Mouse (Mus musculus) lung, embryonic 16.5 days (tissue): ENCODE measurements around the gene U2af1l4. TPM values are rescaled to one million over a fixed set of nuclear protein-coding genes. Genes with fewer than 3 reads are reported as not detected.

ENCODE experiments used
- ATAC-seq: fragments of 200-750 bp; cut with Nextera tagmentation; 2 replicates; pipeline ENCODE4 v1.8.0; 2017; ENCODE audit warnings: low read depth, mild to moderate bottlenecking, moderate library complexity
- H3K27ac ChIP-seq: fragments of 300-500 bp; sonication (generic); 2 replicates; pipeline ENCODE4 v1.5.1; 2014; ENCODE audit warnings: mild to moderate bottlenecking, control low read depth, low read length
- H3K27me3 ChIP-seq: fragments of 300-500 bp; sonication (generic); 2 replicates; pipeline ENCODE4 v1.6.1; 2014; ENCODE audit warnings: low read depth, low read length, mixed read lengths; ENCODE audit not compliant: control insufficient read depth, insufficient read depth
- H3K36me3 ChIP-seq: fragments of 300-500 bp; sonication (generic); 2 replicates; pipeline ENCODE4 v1.6.1; 2014; ENCODE audit warnings: low read length; ENCODE audit not compliant: control insufficient read depth, insufficient read depth
- H3K4me1 ChIP-seq: fragments of 300-500 bp; sonication (generic); replicated peaks from 2 replicates; pipeline ENCODE4 v1.6.1; 2014; ENCODE audit warnings: low read length, mixed read lengths; ENCODE audit not compliant: control insufficient read depth, insufficient read depth
- H3K4me2 ChIP-seq: fragments of 300-500 bp; sonication (generic); 2 replicates; pipeline ENCODE4 v1.6.1; 2014; ENCODE audit warnings: low read depth, low read length, control low read depth
- H3K4me3 ChIP-seq: fragments of 300-500 bp; sonication (generic); 2 replicates; pipeline ENCODE4 v1.5.1; 2014; ENCODE audit warnings: mild to moderate bottlenecking, low read length, control low read depth
- H3K9ac ChIP-seq: fragments of 300-500 bp; sonication (generic); 2 replicates; pipeline ENCODE4 v1.6.1; 2014; ENCODE audit warnings: low read length, control low read depth
- H3K9me3 ChIP-seq: fragments of 300-500 bp; sonication (generic); 2 replicates; pipeline ENCODE4 v1.6.1; 2016; ENCODE audit warnings: low read length; ENCODE audit not compliant: control insufficient read depth
- WGBS: fragments of 180-500 bp; shearing (Covaris S2); extraction: QIAGEN DNeasy Blood & Tissue Kit; methylation state at CpG from one replicate; pipeline ENCODE4 v1.1.7; 2014; 5-methylcytosine and 5-hydroxymethylcytosine counted together
- polyA plus RNA-seq: library from polyadenylated mRNA; unstranded; fragments of >200 nt; fragmentation: Nextera tagmentation; extraction: Ambion mirVana; gene quantifications from 2 replicates; pipeline ENCODE4 v1.2.1, GENCODE M21; 2015

U2af1l4 gene
- polyA plus RNA-seq = 95.5 and 96.3 TPM in 2 replicates

GRCm38 (mm10) chr7:30563117-30563905 lies at the start of gene U2af1l4, which contains the start of the genes Gm49396 and Psenen:
U2af1l4 (plus strand) TSS chr7:30563301.
Gm49396 (plus strand) TSS chr7:30563344.
Psenen (minus strand) TSS chr7:30563627.
- Histone ChIP-seq H3K27me3 (no peaks in the 10 kb centered on the region), H3K36me3 (peaks cover 13% of the 10 kb centered on the region), H3K4me3 (peak within 1 kb of the TSS; percentile 76), H3K27ac (peak within 1 kb of the TSS; percentile 97), H3K9ac (peak within 1 kb of the TSS; percentile 80), H3K4me1 (peaks cover 13% of the 10 kb centered on the region), H3K9me3 (no peaks in the 10 kb centered on the region), H3K4me2 (peak within 1 kb of the TSS; percentile 85)
- under 1% methylated on average over 45 of the region's 45 CpGs for WGBS
- peak; percentile 87 for ATAC-seq

DNA sequence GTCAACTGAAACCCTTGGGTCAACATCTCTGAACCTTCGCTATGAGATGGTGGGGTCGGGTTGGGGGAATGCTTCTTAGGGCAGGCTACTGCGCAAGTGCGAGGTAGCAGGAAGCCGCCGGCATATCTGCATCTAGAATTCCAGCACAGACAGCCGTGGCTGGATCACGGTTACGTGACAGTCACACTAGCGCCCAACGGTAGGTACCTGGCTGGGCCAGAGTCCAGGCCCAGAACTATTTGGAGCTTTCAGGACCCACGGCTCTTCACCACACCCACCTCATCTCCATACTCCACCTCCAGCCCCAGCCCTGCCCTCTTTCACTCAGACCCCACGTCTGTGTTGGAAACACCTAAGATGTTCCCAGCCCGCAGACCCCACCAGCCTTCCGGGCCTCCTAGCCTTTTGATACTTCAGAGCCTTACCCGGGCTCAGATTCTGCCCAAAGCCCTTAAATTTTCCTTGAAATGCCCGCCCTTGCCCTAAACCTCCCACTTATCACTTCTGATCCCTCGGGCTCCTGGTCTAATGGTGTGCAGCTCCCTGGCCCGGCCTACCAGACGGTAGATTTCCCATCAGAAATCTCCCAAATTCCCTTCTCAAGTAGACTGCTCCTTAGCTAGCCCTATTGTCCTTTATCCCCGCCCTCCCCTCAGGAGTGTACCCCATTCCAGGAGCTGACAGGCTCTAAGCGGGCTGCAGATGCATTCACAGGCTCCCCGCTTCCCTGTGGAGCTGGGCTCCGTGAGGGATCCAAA lies 47.9 kb upstream of the U2af1l4 start:
- 55% methylated on average over 24 of the region's 24 CpGs for WGBS
- Histone ChIP-seq H3K27ac (no peak overlapping the region), H3K4me2 (no peak overlapping the region), H3K27me3 (no peaks in the 10 kb centered on the region), H3K9ac (no peak overlapping the region), H3K4me3 (no peak overlapping the region), H3K36me3 (no peaks in the 10 kb centered on the region), H3K4me1 (no peaks in the 10 kb centered on the region), H3K9me3 (no peaks in the 10 kb centered on the region)
- ATAC-seq = 0 out of 2 replicates have a peak, but pooled peaks have one; percentile 12

DNA sequence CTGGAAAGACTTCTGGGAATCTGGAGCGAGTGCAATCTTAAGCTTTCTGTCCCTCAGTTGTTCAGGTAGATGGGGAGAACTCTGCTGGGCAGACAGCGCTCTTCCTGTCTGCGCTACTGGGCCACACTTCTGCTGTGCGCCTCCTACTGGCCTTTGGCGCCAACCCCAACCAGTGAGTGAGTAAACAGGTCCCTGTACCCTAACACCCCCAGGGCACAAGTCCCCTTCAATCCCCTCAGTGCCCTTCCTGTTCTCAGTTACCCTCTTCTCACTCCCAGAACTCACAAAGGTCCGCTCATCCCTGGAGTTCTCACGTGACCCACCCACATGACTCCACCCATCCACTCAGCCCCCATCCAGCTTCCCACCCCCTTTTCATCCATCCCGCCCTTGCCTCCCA lies 44.8 kb upstream of the U2af1l4 start:
- 32% methylated on average over 8 of the region's 8 CpGs for WGBS
- no peaks in the 10 kb centered on the region for H3K4me1 ChIP-seq
- H3K4me2 ChIP-seq = no peak overlapping the region
- H3K9me3 ChIP-seq = no peaks in the 10 kb centered on the region
- H3K27me3 ChIP-seq = no peaks in the 10 kb centered on the region
- H3K4me3 ChIP-seq = no peak overlapping the region
- no peak for ATAC-seq
- no peaks in the 10 kb centered on the region for H3K36me3 ChIP-seq
- H3K9ac ChIP-seq = no peak overlapping the region
- H3K27ac ChIP-seq = no peak overlapping the region

GRCm38 (mm10) chr7:30520396-30520795 lies 42.7 kb upstream of the U2af1l4 start:
- Histone ChIP-seq H3K9ac (no peak overlapping the region), H3K27ac (no peak overlapping the region), H3K9me3 (no peaks in the 10 kb centered on the region), H3K27me3 (no peaks in the 10 kb centered on the region), H3K36me3 (peaks cover 2% of the 10 kb centered on the region; the same call in 1 of the 2 replicates), H3K4me3 (no peak overlapping the region), H3K4me2 (no peak overlapping the region), H3K4me1 (no peaks in the 10 kb centered on the region)
- ATAC-seq = no peak
- WGBS = 60% methylated on average over 4 of the region's 4 CpGs

DNA sequence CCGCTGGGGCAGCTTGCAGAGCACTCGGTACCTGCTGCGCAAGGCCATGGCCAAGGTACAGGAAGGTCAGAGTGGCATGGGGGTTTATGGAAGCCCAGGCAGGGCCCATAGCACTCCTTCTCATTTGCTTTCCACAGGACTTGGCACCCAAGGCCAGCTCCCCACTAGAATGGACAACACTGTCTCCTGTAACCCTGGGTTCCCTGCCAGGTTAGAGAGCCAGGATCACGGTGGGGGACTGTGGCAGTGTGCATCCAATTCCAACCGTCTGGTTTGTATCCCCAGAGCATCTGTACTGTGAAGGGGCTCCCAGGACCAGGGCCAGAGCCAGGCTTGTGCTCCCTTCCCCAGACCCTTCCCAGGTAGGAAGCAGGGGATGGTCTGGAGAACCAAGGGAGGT lies 42.2 kb upstream of the U2af1l4 start:
- H3K4me3 ChIP-seq = no peak overlapping the region
- no peak overlapping the region for H3K9ac ChIP-seq
- WGBS = 76% methylated on average over 5 of the region's 5 CpGs
- no peaks in the 10 kb centered on the region for H3K27me3 ChIP-seq
- H3K36me3 ChIP-seq = peaks cover 2% of the 10 kb centered on the region; the same call in 1 of the 2 replicates
- ATAC-seq = no peak
- no peak overlapping the region for H3K4me2 ChIP-seq
- no peaks in the 10 kb centered on the region for H3K4me1 ChIP-seq
- no peak overlapping the region for H3K27ac ChIP-seq
- H3K9me3 ChIP-seq = no peaks in the 10 kb centered on the region

GRCm38 (mm10) chr7:30522871-30523270 lies 40.2 kb upstream of the U2af1l4 start:
- peaks cover 10% of the 10 kb centered on the region for H3K4me1 ChIP-seq
- H3K9me3 ChIP-seq = no peaks in the 10 kb centered on the region
- ATAC-seq = no peak
- WGBS = 84% methylated on average over 10 of the region's 10 CpGs
- H3K27me3 ChIP-seq = no peaks in the 10 kb centered on the region
- no peak overlapping the region for H3K9ac ChIP-seq
- no peak overlapping the region for H3K27ac ChIP-seq
- H3K4me3 ChIP-seq = no peak overlapping the region
- H3K36me3 ChIP-seq = peaks cover 8% of the 10 kb centered on the region; the same call in 1 of the 2 replicates
- no peak overlapping the region for H3K4me2 ChIP-seq

DNA sequence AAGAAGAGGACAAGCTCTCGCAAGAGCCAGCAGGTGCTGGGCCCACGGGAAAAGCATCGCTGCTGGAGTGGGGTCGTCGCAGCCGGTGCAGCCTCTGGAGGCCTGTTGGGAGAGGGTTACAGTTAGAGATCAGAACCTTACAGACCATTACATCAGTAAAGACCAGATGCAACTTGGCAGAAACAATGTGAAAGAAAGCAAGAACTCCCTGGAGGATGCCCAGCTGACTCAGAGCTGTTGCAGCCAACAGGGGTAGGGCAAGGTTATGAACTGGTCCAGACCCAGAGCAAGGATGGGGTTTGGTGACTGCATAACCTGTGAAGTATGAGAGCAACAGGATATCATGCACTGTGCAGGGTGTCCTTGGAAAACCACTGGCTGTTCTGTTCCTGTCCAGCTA lies 38.6 kb upstream of the U2af1l4 start:
- H3K4me1 ChIP-seq = peaks cover 10% of the 10 kb centered on the region
- WGBS = 86% methylated on average over 6 of the region's 6 CpGs
- H3K9me3 ChIP-seq = no peaks in the 10 kb centered on the region
- H3K27ac ChIP-seq = no peak overlapping the region
- no peak overlapping the region for H3K4me3 ChIP-seq
- no peak for ATAC-seq
- no peak overlapping the region for H3K9ac ChIP-seq
- peaks cover 21% of the 10 kb centered on the region for H3K36me3 ChIP-seq
- no peaks in the 10 kb centered on the region for H3K27me3 ChIP-seq
- H3K4me2 ChIP-seq = no peak overlapping the region

DNA sequence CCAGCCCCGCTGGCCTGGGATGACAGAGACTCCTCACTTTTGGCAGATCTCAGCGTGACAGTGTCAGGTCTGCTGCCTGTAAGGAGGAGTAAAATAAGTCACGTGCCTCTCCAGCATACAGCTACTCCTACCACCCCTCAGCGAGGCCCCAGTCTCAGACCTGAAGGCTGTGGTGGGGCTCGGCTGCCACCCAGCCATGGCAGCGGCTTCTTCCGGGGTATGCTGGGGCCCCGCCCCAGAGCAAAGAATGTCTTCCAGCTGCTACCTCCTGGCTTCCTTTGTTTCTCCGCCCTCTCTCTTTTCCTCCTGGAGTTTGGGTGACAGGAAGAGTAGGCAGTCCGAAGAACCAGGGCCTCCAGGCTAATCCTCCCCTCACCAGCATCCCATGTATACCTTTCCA lies 37.1 kb upstream of the U2af1l4 start:
- WGBS = 21% methylated on average over 10 of the region's 10 CpGs
- Histone ChIP-seq H3K9me3 (no peaks in the 10 kb centered on the region), H3K4me3 (no peak overlapping the region), H3K4me2 (peak overlapping the region; percentile 32), H3K27ac (peak overlapping the region; percentile 59), H3K27me3 (no peaks in the 10 kb centered on the region), H3K9ac (peak overlapping the region; percentile 34), H3K4me1 (peaks cover 10% of the 10 kb centered on the region), H3K36me3 (peaks cover 28% of the 10 kb centered on the region)
- peak; percentile 58 for ATAC-seq

GRCm38 (mm10) chr7:30526399-30526798 lies 36.7 kb upstream of the U2af1l4 start:
- H3K9me3 ChIP-seq = no peaks in the 10 kb centered on the region
- WGBS = 32% methylated on average over 17 of the region's 17 CpGs
- H3K4me3 ChIP-seq = no peak overlapping the region
- H3K27me3 ChIP-seq = no peaks in the 10 kb centered on the region
- H3K36me3 ChIP-seq = peaks cover 29% of the 10 kb centered on the region
- H3K27ac ChIP-seq = peak overlapping the region; percentile 59
- H3K4me2 ChIP-seq = peak overlapping the region; percentile 32
- H3K4me1 ChIP-seq = peaks cover 10% of the 10 kb centered on the region
- ATAC-seq = 0 out of 2 replicates have a peak, but pooled peaks have one; percentile 3
- peak overlapping the region; percentile 34 for H3K9ac ChIP-seq
